Mouse (Mus musculus): ENCODE data around the gene Ahcyl2. TPM values are rescaled to one million over a fixed set of nuclear protein-coding genes. Genes with fewer than 3 reads are reported as not detected.

Gene Ahcyl2
- polyA plus RNA-seq, 1 experiment from 2014 or later: 17.2 TPM

Other genes starting within 250 kb of the Ahcyl2 start
- 4.5 and 5.0 TPM in 2 replicates for gene Irf5, start 241.4 kb upstream of the Ahcyl2 start, polyA plus RNA-seq (2014; fragmentation: Nextera tagmentation; extraction: Ambion mirVana)
- gene Tnpo3, start 158.1 kb upstream of the Ahcyl2 start, polyA plus RNA-seq (2014; fragmentation: Nextera tagmentation; extraction: Ambion mirVana): 58.8 and 104 TPM in 2 replicates
- gene Tspan33, start 73.8 kb upstream of the Ahcyl2 start, polyA plus RNA-seq (2014; fragmentation: Nextera tagmentation; extraction: Ambion mirVana): 7.3 and 10.2 TPM in 2 replicates
- 53.4 and 70.4 TPM in 2 replicates for gene Smo, start 32.5 kb upstream of the Ahcyl2 start, polyA plus RNA-seq (2014; fragmentation: Nextera tagmentation; extraction: Ambion mirVana)
- 0.87 and 0.99 TPM in 2 replicates for gene Strip2, start 149.0 kb downstream of the Ahcyl2 start, polyA plus RNA-seq (2014; fragmentation: Nextera tagmentation; extraction: Ambion mirVana)

Measured in kidney, embryonic 14.5 days (tissue).